Mouse (Mus musculus) CD4-positive, CD25-positive, alpha-beta regulatory T cell, adult 2 months (primary cell): Measurements from ENCODE around the gene Lama2.
A peak's percentile ranks its signal among the peaks of the same experiment; 100 is the strongest.
"Not testable (repeated sequence)": the region's sequence is repeated elsewhere in the genome, so short reads cannot be mapped to it uniquely, and the experiment has no call there.

Source experiments
- DNase-seq: peaks from one replicate; pipeline ENCODE4 v3.0.0-alpha.2; 2012; ENCODE audit warnings: low read depth, low spot score

Gene Lama2

DNA sequence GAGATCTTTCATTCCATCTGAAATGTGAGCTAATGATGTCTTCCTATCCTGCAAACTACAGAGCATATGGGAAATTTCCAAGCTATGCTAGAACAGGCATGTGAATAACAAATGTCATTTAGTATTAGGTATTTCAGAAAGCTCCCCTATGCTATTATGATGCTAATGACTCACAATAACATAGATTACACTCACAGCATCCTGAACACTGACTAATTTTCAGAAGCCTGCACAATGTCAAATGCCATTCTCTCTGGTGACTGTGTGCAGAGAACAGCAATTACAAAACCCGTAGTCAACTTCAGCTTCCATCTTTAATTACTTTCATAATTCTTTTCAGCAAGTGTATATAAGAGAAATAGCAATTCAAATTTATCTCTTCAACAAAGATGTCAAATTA lies 596.9 kb downstream of the Lama2 start:
- no peak for DNase-seq

DNA sequence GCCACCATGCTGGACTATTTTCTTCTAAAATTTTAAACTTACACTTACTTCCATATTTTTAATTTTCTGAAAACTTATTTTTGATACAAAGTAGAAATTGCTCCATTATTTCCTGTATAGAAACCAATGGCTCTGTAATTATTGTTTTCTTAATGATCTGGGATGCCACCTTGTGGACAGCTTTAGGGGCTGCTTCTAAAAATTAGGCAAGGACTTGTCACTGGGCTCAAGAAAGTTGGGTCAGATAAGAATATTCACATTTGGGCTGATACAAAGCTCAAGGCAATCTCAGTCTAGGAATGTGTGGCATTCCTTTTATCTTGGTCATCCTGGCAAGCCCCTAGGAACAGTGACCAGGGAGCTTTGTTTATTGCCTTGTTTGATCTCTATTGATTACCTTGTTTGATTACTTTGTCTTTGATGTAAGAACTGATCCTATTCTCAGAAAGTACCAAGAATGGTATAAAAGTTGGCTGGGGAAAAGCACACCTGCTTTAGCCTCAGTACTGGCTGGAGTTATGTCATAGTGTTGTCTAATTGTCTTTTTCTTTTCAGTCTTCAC lies 606.7 kb downstream of the Lama2 start:
- no peak for DNase-seq

DNA sequence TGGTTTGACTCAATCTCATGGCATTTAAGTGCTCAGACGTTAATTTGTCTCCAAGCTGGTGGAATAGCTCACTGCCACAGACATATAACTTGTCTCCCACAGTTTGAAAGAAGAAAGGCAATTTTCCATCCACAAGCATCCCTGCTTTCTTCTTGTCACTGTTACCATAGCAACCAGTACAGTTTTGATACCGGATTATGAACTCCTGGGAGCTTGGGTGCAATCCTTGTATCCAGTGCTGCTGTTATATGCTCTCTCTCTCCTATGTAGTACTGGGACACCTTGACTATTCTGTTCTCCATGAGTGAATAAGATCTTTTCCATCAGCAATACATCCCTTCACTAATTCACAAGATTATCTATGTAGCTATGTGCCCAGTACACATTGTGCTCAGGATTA lies 612.2 kb downstream of the Lama2 start:
- no peak for DNase-seq

DNA sequence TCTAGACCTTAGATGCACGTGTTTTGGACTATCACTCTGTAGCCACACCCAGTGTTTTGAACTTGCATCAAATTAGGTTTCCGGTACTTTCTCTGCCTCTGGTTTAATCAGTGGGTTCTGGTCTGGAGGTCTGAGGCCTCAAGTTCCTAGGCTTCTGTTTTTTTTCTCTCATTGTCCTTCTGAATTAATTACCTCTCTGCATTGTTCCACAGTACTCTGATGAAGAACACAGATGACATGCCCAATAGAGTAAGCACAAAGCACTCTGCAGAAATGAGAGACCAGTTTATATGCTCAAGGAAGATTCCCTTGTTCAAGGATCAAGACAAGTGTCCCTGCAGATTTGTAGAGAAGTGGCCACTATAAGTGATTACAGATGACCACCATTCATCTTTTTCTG lies 613.8 kb downstream of the Lama2 start:
- DNase-seq: no peak

GRCm38 (mm10) chr10:27001554-27002178 lies 617.9 kb downstream of the Lama2 start:
- no peak for DNase-seq

DNA sequence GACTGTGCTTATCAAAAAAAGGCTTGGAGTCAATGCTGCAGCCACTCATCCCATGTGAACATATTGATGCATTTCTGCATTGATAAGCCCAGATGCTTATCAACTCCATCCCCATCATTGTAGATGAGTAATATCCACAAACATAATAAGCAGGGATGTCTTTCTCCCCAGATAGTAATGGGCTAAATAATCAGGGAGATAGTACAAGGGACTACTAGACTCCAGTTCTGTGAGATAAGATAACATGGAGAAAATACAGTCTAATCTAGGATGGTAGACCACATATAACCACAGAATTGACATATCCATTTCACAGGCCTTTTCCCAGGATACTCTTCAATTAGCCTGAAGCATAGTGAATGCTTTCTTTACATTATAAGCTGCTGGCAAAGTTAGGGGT lies 622.9 kb downstream of the Lama2 start:
- DNase-seq: no peak

GRCm38 (mm10) chr10:26995987-26996386 lies 623.6 kb downstream of the Lama2 start:
- DNase-seq: peak; percentile 2

DNA sequence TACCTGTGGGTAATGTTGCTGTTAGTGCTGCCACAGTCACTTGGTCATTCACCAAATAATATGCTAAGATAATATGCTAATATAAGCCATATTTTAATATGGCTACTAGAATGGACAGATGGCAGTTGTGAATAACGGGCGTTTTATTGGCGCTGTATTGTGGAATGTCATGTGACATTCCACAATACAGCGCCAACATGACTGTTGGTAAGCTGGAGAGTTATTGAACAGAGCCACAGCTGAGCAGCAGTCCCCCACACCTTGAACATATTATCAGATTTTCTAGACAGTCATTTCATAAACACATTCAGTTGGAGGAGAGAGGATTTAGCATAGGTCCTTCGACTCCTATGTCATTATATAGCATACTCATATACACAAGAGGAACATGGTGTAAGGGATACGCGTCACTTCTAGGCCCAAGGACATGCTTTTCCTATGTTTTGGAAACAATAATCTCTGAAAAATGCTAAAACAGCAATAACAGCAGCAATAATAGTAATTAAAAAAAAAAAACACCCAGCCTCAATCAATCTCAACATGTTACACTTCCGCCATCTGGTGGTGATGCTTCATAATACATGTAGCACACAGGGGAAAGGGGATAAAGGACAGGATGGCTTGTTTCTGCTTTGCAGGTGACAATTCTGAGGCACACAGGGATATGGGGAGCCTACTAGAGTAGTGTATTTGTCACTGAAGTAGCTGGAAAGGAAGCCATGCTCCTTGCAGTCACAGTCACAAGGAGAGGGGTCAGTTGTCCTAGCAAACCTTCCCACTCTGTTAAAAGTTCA lies 624.2 kb downstream of the Lama2 start:
- DNase-seq: peak; percentile 68

DNA sequence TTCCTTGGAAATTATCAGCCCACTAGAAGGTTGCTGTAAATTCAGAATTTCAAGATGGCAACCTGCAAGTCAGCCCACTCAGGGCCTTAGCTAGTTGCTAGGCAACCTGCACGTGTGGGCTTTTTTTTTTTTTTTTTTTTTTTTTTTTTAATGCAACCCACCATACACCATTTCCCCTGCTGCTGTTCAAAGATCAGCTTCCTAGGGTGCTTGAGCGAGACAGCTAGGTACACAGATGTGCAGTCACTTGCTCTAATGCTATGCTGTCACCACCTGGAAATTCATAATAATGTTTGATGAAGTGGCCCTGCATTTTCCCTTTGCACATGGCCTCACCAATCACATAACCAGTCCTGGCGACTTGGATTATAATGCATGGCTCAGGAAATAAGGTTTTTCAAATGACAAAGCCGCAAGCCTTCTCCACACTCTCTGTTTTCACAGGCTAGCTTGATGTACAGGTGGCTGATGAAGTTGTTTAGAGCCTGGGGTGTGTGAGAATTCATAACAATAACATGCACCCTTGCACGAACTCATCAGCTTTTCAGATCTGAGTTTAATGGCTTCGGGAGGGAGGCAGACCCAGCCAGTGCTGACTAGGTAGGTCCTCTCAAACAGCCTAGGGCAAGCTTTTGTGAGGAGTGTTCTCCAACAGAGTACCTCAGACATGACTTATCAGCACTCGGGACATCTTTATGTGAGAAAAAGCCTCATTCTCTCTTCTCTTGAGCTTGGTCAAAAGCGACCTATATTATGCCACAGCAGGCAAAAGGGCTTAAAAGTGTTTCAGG lies 625.4 kb downstream of the Lama2 start:
- DNase-seq: no peak

- no peak for DNase-seq
These were observed 634.1 kb downstream of the Lama2 start for GRCm38 (mm10) chr10:26985451-26985850.

- DNase-seq: not testable (repeated sequence)
These were observed 635.5 kb downstream of the Lama2 start for GRCm38 (mm10) chr10:26984082-26984481.

DNA sequence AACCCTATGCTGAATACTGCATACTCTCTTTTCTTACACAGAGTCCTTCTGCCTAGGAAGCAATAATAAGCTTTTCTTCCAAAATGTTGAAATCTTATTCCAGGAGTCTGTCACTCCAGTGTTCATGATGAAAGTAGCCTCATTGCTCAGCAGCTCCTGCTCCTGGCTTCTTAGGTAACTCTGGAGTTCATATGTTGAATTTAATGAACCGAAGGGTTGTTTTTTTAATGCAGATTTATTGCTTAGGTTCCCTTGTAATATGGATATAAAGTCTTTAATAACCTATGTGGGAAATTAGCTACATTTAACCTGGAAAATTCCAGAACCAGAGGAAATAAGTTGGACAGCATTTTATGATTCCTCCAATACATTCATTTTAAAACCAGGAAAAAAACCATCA lies 636.0 kb downstream of the Lama2 start:
- DNase-seq: no peak

- DNase-seq: no peak
These were observed 636.9 kb downstream of the Lama2 start for GRCm38 (mm10) chr10:26982621-26983020.

- no peak for DNase-seq
These were observed 644.2 kb downstream of the Lama2 start for GRCm38 (mm10) chr10:26975372-26975771.

DNA sequence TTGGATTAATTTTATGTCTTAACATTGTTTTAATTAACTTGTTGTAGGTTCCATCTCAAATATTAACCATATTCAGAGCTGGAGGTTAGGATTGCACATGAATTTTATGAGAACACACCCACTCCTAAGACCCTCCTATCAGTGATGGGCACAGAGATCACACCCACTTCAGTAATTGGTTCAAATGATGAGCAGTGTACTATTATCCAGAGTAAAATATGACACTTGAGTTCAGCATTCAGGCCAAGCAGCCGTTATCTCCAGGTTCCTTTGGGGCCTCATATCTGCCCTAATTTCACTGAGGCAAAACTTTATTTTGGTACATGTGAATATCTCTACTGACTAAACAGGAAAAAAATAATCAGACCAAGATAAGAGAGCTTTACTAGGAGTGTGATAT lies 645.3 kb downstream of the Lama2 start:
- DNase-seq: no peak

DNA sequence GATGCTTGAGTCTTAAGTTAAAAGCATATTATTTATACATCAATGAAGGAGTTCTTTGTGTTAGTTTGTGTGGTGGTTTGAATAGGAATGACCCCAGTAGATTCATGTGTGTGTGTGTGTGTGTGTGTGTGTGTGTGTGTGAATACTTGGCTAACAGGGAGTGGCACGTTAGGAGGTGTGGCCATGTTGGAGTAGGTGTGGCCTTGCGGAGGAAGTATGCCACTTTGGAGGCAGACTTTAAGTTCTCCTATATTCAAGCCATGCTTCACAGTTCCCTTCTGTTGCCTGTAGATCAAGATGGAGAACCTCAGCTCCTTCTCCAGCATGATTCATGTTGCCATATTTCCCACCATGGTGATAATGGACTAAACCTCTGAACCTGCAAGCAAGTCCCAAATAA lies 646.0 kb downstream of the Lama2 start:
- no peak for DNase-seq

DNA sequence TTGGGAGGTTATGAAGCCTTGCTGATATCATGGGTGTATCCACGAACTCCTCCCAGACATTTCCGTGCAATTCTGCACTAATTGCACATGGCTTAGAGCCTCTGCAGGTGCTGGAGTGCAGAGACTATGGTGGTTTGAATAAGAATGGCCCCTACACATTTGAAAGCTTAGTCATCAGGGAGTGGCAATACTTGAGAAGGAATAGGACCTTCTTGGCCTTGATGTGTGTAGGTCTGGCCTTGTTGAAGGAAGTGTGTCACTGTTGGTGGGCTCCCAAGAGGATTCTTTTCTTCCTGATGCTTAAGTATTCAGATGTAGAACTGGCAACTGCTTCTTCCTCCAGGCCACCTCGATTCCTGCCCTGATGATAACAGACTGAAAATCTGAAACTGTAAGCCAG lies 661.0 kb downstream of the Lama2 start:
- no peak for DNase-seq

- DNase-seq: no peak
These were observed 669.1 kb downstream of the Lama2 start for GRCm38 (mm10) chr10:26950448-26950847.

DNA sequence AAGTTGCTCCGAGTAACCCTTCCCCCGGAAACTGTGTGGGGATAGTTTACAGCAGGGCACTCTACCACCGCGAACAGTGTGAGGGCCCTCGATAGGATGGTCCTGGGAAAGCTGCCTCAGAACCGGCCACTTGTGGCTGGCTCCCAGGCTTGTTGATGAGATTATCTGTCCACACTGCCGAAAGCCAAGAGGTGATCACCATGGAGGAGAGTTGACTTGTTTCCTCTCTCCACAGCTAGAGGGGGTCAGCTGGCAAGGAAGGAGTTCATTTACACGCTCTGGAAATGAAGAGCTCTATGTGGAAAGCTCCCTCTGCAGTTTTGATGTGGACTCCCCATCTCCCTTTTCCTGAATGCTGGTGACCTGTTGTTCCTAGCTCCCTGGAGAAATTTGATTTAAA lies 669.9 kb downstream of the Lama2 start:
- no peak for DNase-seq

DNA sequence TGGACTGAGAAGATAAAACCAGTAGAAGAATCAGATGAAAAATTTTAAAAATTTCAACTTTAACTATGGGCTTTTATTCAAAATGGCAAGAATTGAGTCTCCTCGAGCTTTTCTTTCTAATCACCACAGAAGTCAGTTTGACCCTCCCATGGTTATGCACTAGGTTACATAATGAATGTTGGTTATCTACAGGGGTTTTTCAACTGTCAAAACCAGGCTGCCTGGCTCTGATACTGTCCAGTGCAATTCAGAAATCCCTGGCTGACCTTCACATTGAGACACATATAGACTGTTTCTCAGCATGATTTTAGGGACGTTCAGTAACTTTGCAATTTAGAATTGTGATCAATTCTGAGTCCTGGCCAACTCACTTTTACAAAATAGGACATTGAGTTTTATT lies 671.2 kb downstream of the Lama2 start:
- no peak for DNase-seq

DNA sequence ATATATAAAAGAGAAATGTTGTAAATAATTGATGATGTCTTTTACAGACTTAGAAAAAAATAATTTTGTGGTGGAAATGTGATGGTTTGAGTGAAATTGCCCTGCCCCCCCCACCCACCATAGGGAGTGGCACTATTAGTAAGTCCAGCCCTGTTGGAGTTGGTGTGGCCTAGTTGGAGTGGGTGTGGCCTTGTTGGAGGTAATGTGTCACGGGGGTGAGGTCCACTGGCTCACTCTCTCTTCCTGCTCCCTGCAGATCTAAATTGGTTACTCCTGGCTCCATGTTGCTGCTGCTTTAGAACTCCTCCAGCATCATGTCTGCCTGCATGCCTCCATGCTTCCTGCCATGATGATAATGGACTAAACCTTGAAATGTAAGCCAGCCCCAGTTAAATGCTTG lies 680.0 kb downstream of the Lama2 start:
- DNase-seq: no peak

DNA sequence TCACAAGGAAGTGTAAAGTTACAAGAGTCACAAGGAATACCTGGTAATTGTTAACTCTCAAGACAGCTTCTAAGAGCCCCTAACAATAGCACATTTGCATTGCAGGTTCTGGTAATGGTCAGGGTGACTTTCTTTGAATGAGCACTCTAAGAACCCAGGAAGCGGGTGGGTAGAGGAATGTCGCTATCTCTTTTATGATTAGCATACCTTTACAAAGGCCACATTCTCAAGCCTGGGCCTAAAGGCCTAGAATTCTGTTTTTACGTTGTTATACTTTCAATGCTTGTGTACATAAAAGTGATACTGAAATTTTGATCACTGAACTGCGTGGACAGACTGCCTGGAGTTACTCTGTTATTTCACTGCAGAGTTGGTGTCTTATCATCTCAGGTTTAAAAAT lies 681.1 kb downstream of the Lama2 start:
- not testable (repeated sequence) for DNase-seq
